Mouse (Mus musculus) CH12.LX (cell line): ENCODE results near the gene Zfp42. TPM values are rescaled to one million over a fixed set of nuclear protein-coding genes. Genes with fewer than 3 reads are reported as not detected.

Source experiments
- DNase-seq: peaks from one replicate; pipeline ENCODE4 v3.0.0-alpha.2; 2013; ENCODE audit errors: extremely low read depth
- H3K27ac ChIP-seq: 2 replicates; pipeline ENCODE4 v1.5.1; 2012; ENCODE audit warnings: low read depth, mild to moderate bottlenecking, control low read depth, moderate library complexity; ENCODE audit not compliant: insufficient read depth
- H3K27me3 ChIP-seq: replicated peaks from 2 replicates; pipeline ENCODE3; 2012; ENCODE audit warnings: inconsistent platforms
- H3K36me3 ChIP-seq, 2 experiments: replicated peaks in 1 of 2; 2 replicates each; pipeline versions ENCODE3 to v1.6.1; 2012; ENCODE audit warnings: inconsistent platforms in 1 of 2, low read length in 1 of 2, mild to moderate bottlenecking in 1 of 2, mixed read lengths in 1 of 2, moderate library complexity in 1 of 2; ENCODE audit not compliant: control insufficient read depth in 1 of 2, insufficient read depth in 1 of 2
- H3K4me1 ChIP-seq, 2 experiments: 2 replicates each; pipeline ENCODE4 v1.6.1; 2012; ENCODE audit warnings: inconsistent platforms in 1 of 2, moderate library complexity in 1 of 2; ENCODE audit not compliant: insufficient read depth in 2 of 2, control insufficient read depth in 1 of 2
- H3K4me2 ChIP-seq: 2 replicates; pipeline ENCODE4 v1.6.1; 2012; ENCODE audit warnings: low read depth, mild to moderate bottlenecking, control low read depth; ENCODE audit not compliant: poor library complexity, insufficient read depth, severe bottlenecking
- H3K4me3 ChIP-seq, 3 experiments: fragments of 150-350 bp in 1 of 3; sonication (generic) in 1 of 3; replicated peaks in 1 of 3; 2 replicates each; pipeline versions ENCODE3 to v1.5.1; 2011 to 2012; ENCODE audit warnings: low read depth in 2 of 3, low read length in 2 of 3, mild to moderate bottlenecking in 2 of 3, moderate library complexity in 2 of 3, control low read depth in 1 of 3, improper control_type of control experiment in 1 of 3, inconsistent platforms in 1 of 3, mixed read lengths in 1 of 3; ENCODE audit not compliant: poor library complexity in 1 of 3
- H3K79me2 ChIP-seq: replicated peaks from 2 replicates; pipeline ENCODE4 v1.6.1; 2012; ENCODE audit warnings: mild to moderate bottlenecking, moderate library complexity; ENCODE audit not compliant: control insufficient read depth, poor library complexity, insufficient read depth, severe bottlenecking; ENCODE audit errors: extremely low read depth
- H3K9ac ChIP-seq: 2 replicates; pipeline ENCODE4 v1.6.1; 2012; ENCODE audit warnings: low read depth, mild to moderate bottlenecking, control low read depth, moderate library complexity; ENCODE audit not compliant: insufficient read depth
- H3K9me3 ChIP-seq: replicated peaks from 2 replicates; pipeline ENCODE3; 2012; ENCODE audit warnings: low read length, inconsistent platforms, mixed read lengths
- CHD1 ChIP-seq: IDR thresholded peaks from 2 replicates; pipeline ENCODE4 v1.6.1; 2012; ENCODE audit warnings: low read depth, low read length, improper control_type of control experiment, inconsistent platforms
- CHD2 ChIP-seq: IDR thresholded peaks from 2 replicates; pipeline ENCODE4 v1.6.1; 2011; ENCODE audit warnings: low read length, improper control_type of control experiment
- CTCF ChIP-seq, 2 experiments: IDR thresholded peaks in 1 of 2; conservative IDR thresholded peaks in 1 of 2; 2 replicates each; pipeline ENCODE4 v1.5.1; 2011 to 2012; ENCODE audit warnings: low read depth in 2 of 2, low read length in 2 of 2, improper control_type of control experiment in 1 of 2, inconsistent platforms in 1 of 2, mild to moderate bottlenecking in 1 of 2, moderate library complexity in 1 of 2
- EP300 ChIP-seq: IDR thresholded peaks from 2 replicates; pipeline ENCODE4 v1.6.1; 2011; ENCODE audit warnings: low read length, improper control_type of control experiment
- ETS1 ChIP-seq: conservative IDR thresholded peaks from 2 replicates; pipeline ENCODE4 v1.6.1; 2012; ENCODE audit warnings: low read depth, mild to moderate bottlenecking, inconsistent platforms, low read length, improper control_type of control experiment, moderate library complexity
- HCFC1 ChIP-seq: IDR thresholded peaks from 2 replicates; pipeline ENCODE4 v1.6.1; 2012; ENCODE audit warnings: low read depth, mild to moderate bottlenecking, inconsistent platforms, low read length, improper control_type of control experiment
- IRF4 ChIP-seq: IDR thresholded peaks from 2 replicates; pipeline ENCODE4 v1.6.1; 2014; ENCODE audit warnings: low read depth, mild to moderate bottlenecking, inconsistent platforms, low read length, improper control_type of control experiment
- JUN ChIP-seq: IDR thresholded peaks from 2 replicates; pipeline ENCODE4 v1.6.1; 2011; ENCODE audit warnings: low read depth, mild to moderate bottlenecking, low read length, improper control_type of control experiment, moderate library complexity; ENCODE audit not compliant: insufficient read depth
- MAFK ChIP-seq: IDR thresholded peaks from 2 replicates; pipeline ENCODE4 v1.6.1; 2011; ENCODE audit warnings: low read length, improper control_type of control experiment; ENCODE audit not compliant: insufficient replicate concordance
- MAX ChIP-seq: IDR thresholded peaks from 2 replicates; pipeline ENCODE4 v1.6.1; 2011; ENCODE audit warnings: low read length, improper control_type of control experiment
- MAZ ChIP-seq: IDR thresholded peaks from 2 replicates; pipeline ENCODE4 v1.6.1; 2012; ENCODE audit warnings: low read depth, mild to moderate bottlenecking, inconsistent platforms, low read length, improper control_type of control experiment, moderate library complexity
- MEF2A ChIP-seq: IDR thresholded peaks from 2 replicates; pipeline ENCODE4 v1.6.1; 2014; ENCODE audit warnings: low read depth, mild to moderate bottlenecking, inconsistent platforms, low read length, improper control_type of control experiment, borderline replicate concordance
- MYC ChIP-seq: IDR thresholded peaks from 2 replicates; pipeline ENCODE4 v1.6.1; 2011; ENCODE audit warnings: low read depth, mild to moderate bottlenecking, improper control_type of control experiment, low read length
- NELFE ChIP-seq: IDR thresholded peaks from 2 replicates; pipeline ENCODE4 v1.6.1; 2011; ENCODE audit warnings: low read depth, low read length, improper control_type of control experiment
- NRF1 ChIP-seq: IDR thresholded peaks from 2 replicates; pipeline ENCODE4 v1.6.1; 2014; ENCODE audit warnings: low read depth, mild to moderate bottlenecking, inconsistent platforms, low read length, improper control_type of control experiment, moderate library complexity
- PAX5 ChIP-seq: IDR thresholded peaks from 2 replicates; pipeline ENCODE4 v1.6.1; 2012; ENCODE audit warnings: low read length, inconsistent platforms, mixed read lengths
- POLR2A ChIP-seq: IDR thresholded peaks from 2 replicates; pipeline ENCODE4 v1.6.1; 2011; ENCODE audit warnings: low read depth, mild to moderate bottlenecking, improper control_type of control experiment, low read length
- POLR2AphosphoS2 ChIP-seq: IDR thresholded peaks from 2 replicates; pipeline ENCODE4 v1.6.1; 2011; ENCODE audit warnings: low read depth, low read length, improper control_type of control experiment
- RAD21 ChIP-seq: IDR thresholded peaks from 2 replicates; pipeline ENCODE4 v1.6.1; 2011; ENCODE audit warnings: low read depth, mild to moderate bottlenecking, low read length, improper control_type of control experiment, moderate library complexity
- SIN3A ChIP-seq: IDR thresholded peaks from 2 replicates; pipeline ENCODE4 v1.6.1; 2012; ENCODE audit warnings: low read length, improper control_type of control experiment, inconsistent platforms
- SMC3 ChIP-seq: IDR thresholded peaks from 2 replicates; pipeline ENCODE4 v1.6.1; 2011; ENCODE audit warnings: low read depth, low read length, improper control_type of control experiment
- TBP ChIP-seq: conservative IDR thresholded peaks from 2 replicates; pipeline ENCODE4 v1.6.1; 2011; ENCODE audit warnings: low read depth, low read length, improper control_type of control experiment
- TCF12 ChIP-seq: IDR thresholded peaks from 2 replicates; pipeline ENCODE4 v1.6.1; 2014; ENCODE audit warnings: low read depth, mild to moderate bottlenecking, inconsistent platforms, low read length, improper control_type of control experiment
- ZC3H11A ChIP-seq: IDR thresholded peaks from 2 replicates; pipeline ENCODE4 v1.6.1; 2012; ENCODE audit warnings: low read depth, mild to moderate bottlenecking, inconsistent platforms, low read length, improper control_type of control experiment
- ZKSCAN1 ChIP-seq: IDR thresholded peaks from 2 replicates; pipeline ENCODE4 v1.6.1; 2012; ENCODE audit warnings: low read depth, inconsistent platforms, low read length, improper control_type of control experiment, borderline replicate concordance
- dilution Hi-C: fragments of 300-500 bp; cut with MboI; formaldehyde crosslinking; loops from 2 replicates; pipeline ENCODE4 v1.14.3; 2020; ENCODE audit warnings: low sequenced_read_pairs; ENCODE audit not compliant: extremely low pct_unique_long_range_greater_than_20kb, extremely low pct_ligation_motif_present
- in situ Hi-C: fragments of 300-500 bp; cut with MboI; formaldehyde crosslinking; loops from 3 replicates; pipeline ENCODE4 v1.14.3; 2019; ENCODE audit warnings: low sequenced_read_pairs, low pct_ligation_motif_present, low pct_unique_long_range_greater_than_20kb, mixed read lengths
- polyA plus RNA-seq: library from polyadenylated mRNA; unstranded; fragments of >175 nt; gene quantifications from 2 replicates; pipeline ENCODE4 v1.2.1, GENCODE M21; 2012; ENCODE audit warnings: low read depth; ENCODE audit not compliant: insufficient read length
- total RNA-seq, 2 experiments: library from RNA; depleted of rRNA; stranded (reverse); fragments of 300-350 nt in 1 of 2; fragments of >200 nt in 1 of 2; gene quantifications; 2 replicates each; pipeline ENCODE4 v1.2.3; 2012 to 2014

The Zfp42 gene
- total and polyA plus RNA-seq, 3 experiments: not detected

- H3K9me3 ChIP-seq: peaks cover 48% of the 10 kb centered on the region
- H3K27ac ChIP-seq: no peak overlapping the region
- no peak overlapping the region for H3K4me2 ChIP-seq
- dilution Hi-C loops (no loop called here), in situ Hi-C loops (no loop called here)
- no peaks in the 10 kb centered on the region for H3K79me2 ChIP-seq
- TF ChIP-seq MAX: no peak
- no peak for TF ChIP-seq CHD1
- TF ChIP-seq CHD2: no peak
- TF ChIP-seq JUN: no peak
- no peak for TF ChIP-seq NRF1
- TF ChIP-seq POLR2A: no peak
- no peak for TF ChIP-seq MYC
- TF ChIP-seq SIN3A: no peak
- no peak for TF ChIP-seq TBP
- TF ChIP-seq EP300: no peak
- no peak for TF ChIP-seq POLR2AphosphoS2
- H3K4me3 ChIP-seq: no peak overlapping the region
- H3K9ac ChIP-seq: no peak overlapping the region
- H3K27me3 ChIP-seq: no peaks in the 10 kb centered on the region
- no peaks in the 10 kb centered on the region for H3K4me1 ChIP-seq
- H3K36me3 ChIP-seq: no peaks in the 10 kb centered on the region
- no peak for DNase-seq
These were observed 7.0 kb downstream of the Zfp42 start for GRCm38 (mm10) chr8:43299796-43300195.

DNA sequence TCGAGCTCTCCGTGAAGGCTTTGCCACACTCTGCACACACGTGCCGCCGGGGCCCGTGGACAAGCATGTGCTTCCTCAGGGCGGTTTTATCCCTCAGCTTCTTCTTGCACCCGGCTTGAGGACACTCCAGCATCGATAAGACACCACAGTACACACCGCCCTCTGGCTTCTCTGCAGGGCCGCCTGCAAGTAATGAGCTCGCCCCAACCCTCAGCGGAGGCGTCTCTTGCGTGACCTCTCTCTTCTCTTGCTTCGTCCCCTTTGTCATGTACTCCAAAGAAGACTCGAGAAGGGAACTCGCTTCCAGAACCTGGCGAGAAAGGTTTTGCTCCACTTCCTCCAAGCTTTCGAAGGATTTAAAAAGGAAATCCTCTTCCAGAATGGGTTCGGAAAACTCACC lies 11.0 kb downstream of the Zfp42 start:
- dilution Hi-C loops: no loop called here
- H3K9ac ChIP-seq: no peak overlapping the region

DNA sequence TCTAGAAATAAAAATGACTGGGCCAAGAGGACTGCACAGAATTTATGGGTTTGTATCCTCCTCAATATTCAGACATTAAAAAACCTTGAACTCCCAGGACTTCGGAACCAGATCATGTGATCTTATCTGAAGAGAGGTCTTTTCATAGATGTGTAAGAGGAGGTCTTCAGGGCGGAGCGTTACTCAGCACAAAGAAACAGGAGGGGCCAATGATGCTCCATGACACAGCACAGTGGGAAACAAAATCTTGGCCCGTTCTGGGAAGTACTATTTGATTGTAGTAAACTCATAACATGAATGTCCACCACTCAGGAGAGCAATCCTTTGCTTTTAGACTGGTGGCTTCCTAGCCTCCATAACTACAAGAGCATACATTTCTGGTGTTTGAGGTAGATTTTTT lies 12.6 kb downstream of the Zfp42 start:
- in situ Hi-C loops: no loop called here
- no peaks in the 10 kb centered on the region for H3K4me1 ChIP-seq
- no peak for DNase-seq

More for the DNA sequence above, 11.0 kb downstream of the Zfp42 start:
- peaks cover 55% of the 10 kb centered on the region for H3K9me3 ChIP-seq
- no peaks in the 10 kb centered on the region for H3K27me3 ChIP-seq
- TF ChIP-seq MAX (no peak), ETS1 (no peak), MAZ (no peak), ZC3H11A (no peak), NELFE (no peak), EP300 (no peak), TCF12 (no peak), NRF1 (no peak), CTCF (conservative IDR thresholded peaks at IDR 0.05 in 1 of 2, IDR thresholded peaks at IDR 0.05 in 1 of 2; ENCODE audit: low read depth in 2 of 2, low read length in 2 of 2) (no peak), RAD21 (no peak), POLR2A (no peak), PAX5 (no peak), MEF2A (no peak)
- no peak overlapping the region for H3K4me2 ChIP-seq
- H3K36me3 ChIP-seq: no peaks in the 10 kb centered on the region
- H3K79me2 ChIP-seq: no peaks in the 10 kb centered on the region
- H3K27ac ChIP-seq: no peak overlapping the region
- H3K4me1 ChIP-seq: no peaks in the 10 kb centered on the region
- no peak overlapping the region for H3K4me3 ChIP-seq
- in situ Hi-C loops: no loop called here
- DNase-seq: no peak

More for the DNA sequence above, 12.6 kb downstream of the Zfp42 start:
- no peak overlapping the region for H3K27ac ChIP-seq
- H3K9me3 ChIP-seq: peaks cover 52% of the 10 kb centered on the region
- H3K9ac ChIP-seq: no peak overlapping the region
- no peaks in the 10 kb centered on the region for H3K36me3 ChIP-seq
- no peaks in the 10 kb centered on the region for H3K27me3 ChIP-seq
- no peaks in the 10 kb centered on the region for H3K79me2 ChIP-seq
- H3K4me3 ChIP-seq: no peak overlapping the region
- no peak overlapping the region for H3K4me2 ChIP-seq
- TF ChIP-seq MAFK: no peak
- TF ChIP-seq MAZ: no peak
- TF ChIP-seq IRF4: no peak
- no peak for TF ChIP-seq SMC3
- no peak for TF ChIP-seq ZKSCAN1
- no peak for TF ChIP-seq HCFC1
- dilution Hi-C loops: no loop called here
